Mouse (Mus musculus): ENCODE measurements around the gene Gm45785. TPM values are rescaled to one million over a fixed set of nuclear protein-coding genes. Genes with fewer than 3 reads are reported as not detected.

Gm45785 gene
- polyA plus RNA-seq, 1 experiment from 2014 or later: not detected

DNA sequence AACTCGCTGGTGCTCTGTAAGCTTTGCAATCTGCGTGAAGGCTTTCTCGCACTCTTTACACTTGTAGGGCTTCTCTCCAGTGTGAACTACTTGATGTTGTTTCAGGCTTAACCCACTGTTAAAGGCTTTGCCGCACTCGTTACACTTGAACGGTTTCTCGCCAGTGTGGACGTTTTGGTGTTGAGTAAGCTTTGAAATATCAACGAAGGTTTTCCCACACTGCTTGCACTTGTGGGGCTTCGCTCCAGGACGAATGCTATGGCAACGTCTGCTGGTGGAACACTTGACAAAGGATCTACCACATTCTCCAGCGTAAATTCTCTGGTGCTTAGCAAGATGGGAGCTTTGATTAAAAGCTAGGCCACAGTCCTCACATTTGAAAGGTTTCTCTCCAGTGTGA is 44.4 kb downstream of the Gm45785 start:
- Histone ChIP-seq H3K27ac (ENCODE audit: low read depth) (no peak overlapping the region), H3K4me1 (ENCODE audit: insufficient read depth) (no peaks in the 10 kb centered on the region), H3K9me3 (ENCODE audit: low read length) (no peaks in the 10 kb centered on the region), H3K4me3 (ENCODE audit: low read depth, low read length) (no peak overlapping the region), H3K9ac (replicated peaks) (no peak overlapping the region), H3K36me3 (replicated peaks; ENCODE audit: insufficient read depth, low read length) (no peaks in the 10 kb centered on the region), H3K4me2 (ENCODE audit: low read depth, low read length) (no peak overlapping the region), H3K27me3 (ENCODE audit: insufficient read depth, low read length) (no peaks in the 10 kb centered on the region)
- WGBS (ENCODE audit: insufficient replicate concordance): 83% methylated on average over 13 of the region's 13 CpGs
- no peak for TF ChIP-seq EP300 (IDR thresholded peaks at IDR 0.05; ENCODE audit: low read depth)
- no peak for TF ChIP-seq CTCF (IDR thresholded peaks at IDR 0.05; ENCODE audit: low read depth)
- no peak for DNase-seq
- ATAC-seq: no peak

DNA sequence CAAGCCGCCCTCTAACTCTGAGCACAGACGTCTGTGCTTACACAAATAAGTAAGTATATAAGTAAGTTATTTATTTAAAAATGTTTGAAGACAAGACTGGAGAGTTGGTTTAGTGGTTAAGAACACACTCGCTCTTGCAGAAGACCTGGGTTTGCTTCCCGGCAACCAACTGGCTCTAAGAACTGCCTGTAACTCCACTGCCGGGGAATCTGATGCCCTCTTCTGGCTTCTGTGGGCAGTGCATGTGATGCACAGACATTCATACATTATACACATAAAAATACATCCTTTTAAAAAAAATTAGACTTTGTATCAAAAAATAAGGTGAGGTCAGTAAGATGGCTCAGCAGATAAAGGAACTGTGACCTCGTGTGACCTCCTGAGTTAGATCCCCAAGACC is 45.6 kb downstream of the Gm45785 start:
- Histone ChIP-seq H3K27me3 (ENCODE audit: insufficient read depth, low read length) (no peaks in the 10 kb centered on the region), H3K4me1 (ENCODE audit: insufficient read depth) (no peaks in the 10 kb centered on the region), H3K4me3 (ENCODE audit: low read depth, low read length) (no peak overlapping the region), H3K9me3 (ENCODE audit: low read length) (no peaks in the 10 kb centered on the region), H3K9ac (replicated peaks) (no peak overlapping the region), H3K4me2 (ENCODE audit: low read depth, low read length) (no peak overlapping the region), H3K36me3 (replicated peaks; ENCODE audit: insufficient read depth, low read length) (no peaks in the 10 kb centered on the region), H3K27ac (ENCODE audit: low read depth) (no peak overlapping the region)
- TF ChIP-seq CTCF (IDR thresholded peaks at IDR 0.05; ENCODE audit: low read depth): peak; percentile 32
- TF ChIP-seq EP300 (IDR thresholded peaks at IDR 0.05; ENCODE audit: low read depth): no peak
- 87% methylated on average over 6 of the region's 6 CpGs for WGBS (ENCODE audit: insufficient replicate concordance)
- DNase-seq (no peak), ATAC-seq (no peak)

DNA sequence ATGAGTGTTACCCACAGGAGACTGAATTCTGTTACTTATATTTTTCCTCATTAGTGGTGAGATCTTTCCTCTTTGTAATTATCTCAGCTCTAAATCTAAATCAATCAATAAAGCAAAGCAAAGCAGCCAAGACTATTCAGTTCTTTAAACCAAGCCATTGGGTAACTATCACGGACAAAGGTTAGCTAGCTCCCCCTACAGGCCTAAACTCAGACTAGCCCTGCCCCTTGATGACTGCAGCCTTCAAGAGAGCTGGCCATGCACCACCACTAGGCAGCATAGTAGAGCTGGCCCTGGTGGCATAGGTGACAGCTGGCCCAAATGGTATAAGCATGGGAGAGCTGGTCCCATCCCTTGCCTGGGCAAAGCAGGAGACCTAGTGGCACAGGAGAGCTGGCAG is 50.4 kb downstream of the Gm45785 start:
- no peaks in the 10 kb centered on the region for H3K4me1 ChIP-seq (ENCODE audit: insufficient read depth)
- peak; percentile 88 for TF ChIP-seq CTCF (IDR thresholded peaks at IDR 0.05; ENCODE audit: low read depth)
- TF ChIP-seq EP300 (IDR thresholded peaks at IDR 0.05; ENCODE audit: low read depth): no peak
- no peak overlapping the region for H3K9ac ChIP-seq (replicated peaks)
- no peak overlapping the region for H3K4me2 ChIP-seq (ENCODE audit: low read depth, low read length)
- DNase-seq (peak; percentile 71), ATAC-seq (peak; percentile 84)
- no peak overlapping the region for H3K27ac ChIP-seq (ENCODE audit: low read depth)
- H3K36me3 ChIP-seq (replicated peaks; ENCODE audit: insufficient read depth, low read length): no peaks in the 10 kb centered on the region
- H3K4me3 ChIP-seq (ENCODE audit: low read depth, low read length): no peak overlapping the region
- 4% methylated on average over 1 of the region's 1 CpGs for WGBS (ENCODE audit: insufficient replicate concordance)
- H3K27me3 ChIP-seq (ENCODE audit: insufficient read depth, low read length): no peaks in the 10 kb centered on the region
- no peaks in the 10 kb centered on the region for H3K9me3 ChIP-seq (ENCODE audit: low read length)

DNA sequence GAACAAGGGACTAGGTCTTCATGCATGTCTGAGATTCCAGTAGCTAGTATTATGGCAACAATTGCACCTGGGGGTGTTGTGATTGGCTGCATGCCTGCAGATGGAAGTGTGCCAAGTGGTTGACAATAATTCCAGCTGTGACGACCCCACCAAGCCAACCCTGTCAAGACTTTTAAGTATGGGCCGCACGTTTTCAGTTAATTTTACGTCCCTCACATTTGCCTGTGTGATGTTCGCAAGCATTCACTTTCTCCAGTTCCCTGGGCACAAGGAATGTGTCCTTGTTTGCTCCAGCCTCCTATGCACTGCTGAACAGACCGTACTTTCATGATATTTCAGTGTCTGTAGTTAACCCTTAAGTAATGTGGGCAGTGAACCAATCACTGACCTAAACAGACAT is 53.5 kb downstream of the Gm45785 start:
- no peak for DNase-seq
- Histone ChIP-seq H3K27ac (ENCODE audit: low read depth) (no peak overlapping the region), H3K9ac (replicated peaks) (no peak overlapping the region), H3K4me1 (ENCODE audit: insufficient read depth) (no peaks in the 10 kb centered on the region), H3K9me3 (ENCODE audit: low read length) (no peaks in the 10 kb centered on the region), H3K4me2 (ENCODE audit: low read depth, low read length) (no peak overlapping the region), H3K4me3 (ENCODE audit: low read depth, low read length) (no peak overlapping the region), H3K36me3 (replicated peaks; ENCODE audit: insufficient read depth, low read length) (no peaks in the 10 kb centered on the region), H3K27me3 (ENCODE audit: insufficient read depth, low read length) (no peaks in the 10 kb centered on the region)
- 77% methylated on average over 6 of the region's 6 CpGs for WGBS (ENCODE audit: insufficient replicate concordance)
- no peak for ATAC-seq
- TF ChIP-seq CTCF (IDR thresholded peaks at IDR 0.05; ENCODE audit: low read depth) (no peak), EP300 (IDR thresholded peaks at IDR 0.05; ENCODE audit: low read depth) (no peak)

DNA sequence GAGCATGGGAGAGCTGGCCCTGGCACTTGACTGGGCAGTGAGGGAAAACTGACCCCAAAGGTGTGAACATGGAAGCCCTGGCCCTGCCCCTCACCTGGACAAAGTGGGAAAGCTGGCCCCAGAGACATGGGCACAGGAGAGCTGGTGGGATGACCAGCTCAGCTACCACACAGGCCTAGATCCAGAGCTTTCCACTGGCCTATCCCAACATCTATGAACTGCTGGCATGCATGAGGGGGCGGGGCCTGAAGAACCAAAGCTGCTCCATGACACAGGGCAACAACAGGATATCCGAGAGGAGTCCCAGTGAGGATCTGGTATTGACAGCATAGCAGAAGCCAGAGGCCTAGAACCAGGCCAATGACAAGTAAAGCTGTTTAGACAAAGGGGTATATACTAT is 57.9 kb downstream of the Gm45785 start:
- H3K4me1 ChIP-seq (ENCODE audit: insufficient read depth): no peaks in the 10 kb centered on the region
- H3K9ac ChIP-seq (replicated peaks): no peak overlapping the region
- H3K4me3 ChIP-seq (ENCODE audit: low read depth, low read length): no peak overlapping the region
- ATAC-seq (no peak), DNase-seq (no peak)
- H3K27ac ChIP-seq (ENCODE audit: low read depth): no peak overlapping the region
- no peaks in the 10 kb centered on the region for H3K9me3 ChIP-seq (ENCODE audit: low read length)
- no peaks in the 10 kb centered on the region for H3K27me3 ChIP-seq (ENCODE audit: insufficient read depth, low read length)
- 62% methylated on average over 2 of the region's 2 CpGs for WGBS (ENCODE audit: insufficient replicate concordance)
- H3K36me3 ChIP-seq (replicated peaks; ENCODE audit: insufficient read depth, low read length): no peaks in the 10 kb centered on the region
- no peak for TF ChIP-seq EP300 (IDR thresholded peaks at IDR 0.05; ENCODE audit: low read depth)
- no peak for TF ChIP-seq CTCF (IDR thresholded peaks at IDR 0.05; ENCODE audit: low read depth)
- no peak overlapping the region for H3K4me2 ChIP-seq (ENCODE audit: low read depth, low read length)

DNA sequence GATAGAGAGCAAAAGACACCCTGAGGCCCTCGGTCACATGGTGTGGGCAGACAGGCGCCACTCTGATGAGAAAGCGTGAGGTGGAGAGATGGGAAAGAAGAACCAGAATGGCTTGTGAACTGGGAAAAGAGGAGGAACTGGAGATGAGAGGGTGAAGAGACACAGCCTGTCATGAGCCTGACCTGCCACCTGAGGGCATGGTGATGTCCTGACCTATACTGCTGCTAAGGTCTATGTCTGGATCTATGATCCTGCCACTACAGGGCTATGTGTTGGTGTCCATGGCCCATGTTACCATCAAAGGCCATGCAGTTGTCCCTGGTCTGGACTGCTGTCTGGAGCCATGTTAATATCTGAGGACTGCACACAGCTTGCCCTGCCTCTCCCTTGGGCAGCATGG is 58.5 kb downstream of the Gm45785 start:
- Histone ChIP-seq H3K4me3 (ENCODE audit: low read depth, low read length) (no peak overlapping the region), H3K36me3 (replicated peaks; ENCODE audit: insufficient read depth, low read length) (no peaks in the 10 kb centered on the region), H3K4me2 (ENCODE audit: low read depth, low read length) (no peak overlapping the region), H3K4me1 (ENCODE audit: insufficient read depth) (no peaks in the 10 kb centered on the region), H3K9ac (replicated peaks) (no peak overlapping the region), H3K9me3 (ENCODE audit: low read length) (no peaks in the 10 kb centered on the region), H3K27me3 (ENCODE audit: insufficient read depth, low read length) (no peaks in the 10 kb centered on the region), H3K27ac (ENCODE audit: low read depth) (no peak overlapping the region)
- TF ChIP-seq CTCF (IDR thresholded peaks at IDR 0.05; ENCODE audit: low read depth) (peak; percentile 35; the same call in 1 of the 2 replicates), EP300 (IDR thresholded peaks at IDR 0.05; ENCODE audit: low read depth) (no peak)
- DNase-seq (no peak), ATAC-seq (no peak; the same call in 1 of the 2 replicates)
- 82% methylated on average over 3 of the region's 3 CpGs for WGBS (ENCODE audit: insufficient replicate concordance)

DNA sequence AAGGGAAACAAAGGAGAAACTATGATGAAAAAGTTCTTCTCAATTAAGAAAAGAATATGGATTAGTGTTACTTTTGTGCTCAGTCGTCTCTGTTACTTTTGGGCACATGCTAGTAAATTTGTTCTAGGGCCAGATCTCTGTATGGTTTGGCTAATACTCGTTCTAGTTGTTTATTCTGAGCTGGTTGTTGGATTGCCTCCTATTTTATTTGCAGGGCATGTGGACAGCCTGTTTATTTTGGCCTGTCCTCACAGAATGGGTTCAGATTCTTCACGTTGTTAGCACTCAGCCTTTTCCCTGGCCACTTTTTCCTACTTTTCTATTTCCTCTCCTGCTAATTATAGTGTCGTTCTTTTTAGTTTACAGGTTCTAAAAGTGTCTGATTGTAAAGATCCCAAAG is 62.6 kb downstream of the Gm45785 start:
- no peak overlapping the region for H3K9ac ChIP-seq (replicated peaks)
- no peak overlapping the region for H3K27ac ChIP-seq (ENCODE audit: low read depth)
- H3K4me1 ChIP-seq (ENCODE audit: insufficient read depth): no peaks in the 10 kb centered on the region
- no peak for TF ChIP-seq EP300 (IDR thresholded peaks at IDR 0.05; ENCODE audit: low read depth)
- no peak for TF ChIP-seq CTCF (IDR thresholded peaks at IDR 0.05; ENCODE audit: low read depth)
- no peaks in the 10 kb centered on the region for H3K36me3 ChIP-seq (replicated peaks; ENCODE audit: insufficient read depth, low read length)
- no peak for DNase-seq
- no peaks in the 10 kb centered on the region for H3K9me3 ChIP-seq (ENCODE audit: low read length)
- no peak for ATAC-seq
- no peak overlapping the region for H3K4me2 ChIP-seq (ENCODE audit: low read depth, low read length)
- H3K27me3 ChIP-seq (ENCODE audit: insufficient read depth, low read length): no peaks in the 10 kb centered on the region
- 48% methylated on average over 4 of the region's 4 CpGs for WGBS (ENCODE audit: insufficient replicate concordance)
- no peak overlapping the region for H3K4me3 ChIP-seq (ENCODE audit: low read depth, low read length)
